Mouse (Mus musculus) neural tube, embryonic 11.5 days (tissue): ENCODE measurements at regions not wholly inside any gene's neighbourhood (a gene's known extent, or its start where the extent isn't known, plus 50 kb on each side); places are given as distances from the start of the nearest gene placed in this dataset.
"Not testable (repeated sequence)": the region's sequence is repeated elsewhere in the genome, so short reads cannot be mapped to it uniquely, and the experiment has no call there.

ENCODE experiments used
- ATAC-seq: fragments of 200-750 bp; cut with Nextera tagmentation; 2 replicates; pipeline ENCODE4 v1.8.0; 2017; ENCODE audit warnings: moderate number of reproducible peaks, mild to moderate bottlenecking, moderate TSS enrichment, moderate library complexity; ENCODE audit not compliant: insufficient read depth, low FRiP score, low TSS enrichment
- DNase-seq: peaks from one replicate; pipeline ENCODE4 v3.0.0-alpha.2; 2015; ENCODE audit warnings: low spot score
- H3K27ac ChIP-seq: fragments of 300-500 bp; sonication (generic); 2 replicates; pipeline ENCODE4 v1.5.1; 2014; ENCODE audit warnings: low read depth, mild to moderate bottlenecking, low read length
- H3K27me3 ChIP-seq: fragments of 300-500 bp; sonication (generic); 2 replicates; pipeline ENCODE4 v1.6.1; 2014; ENCODE audit warnings: mild to moderate bottlenecking, low read length, mixed read lengths; ENCODE audit not compliant: control insufficient read depth, insufficient read depth
- H3K36me3 ChIP-seq: fragments of 300-500 bp; sonication (generic); 2 replicates; pipeline ENCODE4 v1.6.1; 2014; ENCODE audit warnings: mild to moderate bottlenecking, low read length, moderate library complexity, mixed read lengths; ENCODE audit not compliant: control insufficient read depth, insufficient read depth
- H3K4me1 ChIP-seq: fragments of 300-500 bp; sonication (generic); 2 replicates; pipeline ENCODE4 v1.6.1; 2014; ENCODE audit warnings: low read length, mixed read lengths; ENCODE audit not compliant: control insufficient read depth, insufficient read depth
- H3K4me2 ChIP-seq: fragments of 300-500 bp; sonication (generic); 2 replicates; pipeline ENCODE4 v1.6.1; 2014; ENCODE audit warnings: low read depth, mild to moderate bottlenecking, moderate library complexity
- H3K4me3 ChIP-seq: fragments of 300-500 bp; sonication (generic); 2 replicates; pipeline ENCODE4 v1.5.1; 2014; ENCODE audit warnings: low read depth, low read length
- H3K9ac ChIP-seq: fragments of 300-500 bp; sonication (generic); 2 replicates; pipeline ENCODE4 v1.6.1; 2014; ENCODE audit warnings: mild to moderate bottlenecking, low read length
- H3K9me3 ChIP-seq: fragments of 300-500 bp; sonication (generic); 2 replicates; pipeline ENCODE4 v1.6.1; 2016; ENCODE audit warnings: low read length; ENCODE audit not compliant: control insufficient read depth
- WGBS: fragments of 180-500 bp; shearing (Covaris S2); extraction: QIAGEN DNeasy Blood & Tissue Kit; methylation state at CpG from one replicate; pipeline ENCODE4 v1.1.7; 2014; 5-methylcytosine and 5-hydroxymethylcytosine counted together

DNA sequence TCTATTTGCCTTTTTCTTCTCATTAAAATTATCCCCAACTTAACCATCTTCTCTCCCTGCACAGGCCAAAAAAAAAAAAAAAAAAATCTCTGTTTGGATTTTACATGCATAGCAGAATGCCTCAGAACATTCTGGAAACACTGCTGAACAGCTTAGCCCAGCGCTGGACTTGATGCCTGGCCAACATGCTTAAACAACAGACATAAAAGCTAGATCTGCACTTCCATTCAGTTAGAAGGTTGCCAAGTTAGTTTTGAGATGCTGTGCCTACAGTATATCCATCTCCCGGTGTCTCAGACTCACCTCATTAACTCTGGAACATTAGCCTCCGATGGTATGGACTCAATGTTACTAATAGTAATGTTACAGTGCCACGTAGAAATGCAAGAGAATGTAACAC lies 785.6 kb upstream of the Sox9 start:
- ATAC-seq: no peak
- no peak overlapping the region for H3K27ac ChIP-seq
- no peaks in the 10 kb centered on the region for H3K4me1 ChIP-seq
- H3K36me3 ChIP-seq: no peaks in the 10 kb centered on the region
- no peak overlapping the region for H3K9ac ChIP-seq
- DNase-seq: no peak
- no peaks in the 10 kb centered on the region for H3K27me3 ChIP-seq
- 83% methylated on average over 4 of the region's 4 CpGs for WGBS
- H3K4me2 ChIP-seq: no peak overlapping the region
- H3K9me3 ChIP-seq: no peaks in the 10 kb centered on the region
- no peak overlapping the region for H3K4me3 ChIP-seq

DNA sequence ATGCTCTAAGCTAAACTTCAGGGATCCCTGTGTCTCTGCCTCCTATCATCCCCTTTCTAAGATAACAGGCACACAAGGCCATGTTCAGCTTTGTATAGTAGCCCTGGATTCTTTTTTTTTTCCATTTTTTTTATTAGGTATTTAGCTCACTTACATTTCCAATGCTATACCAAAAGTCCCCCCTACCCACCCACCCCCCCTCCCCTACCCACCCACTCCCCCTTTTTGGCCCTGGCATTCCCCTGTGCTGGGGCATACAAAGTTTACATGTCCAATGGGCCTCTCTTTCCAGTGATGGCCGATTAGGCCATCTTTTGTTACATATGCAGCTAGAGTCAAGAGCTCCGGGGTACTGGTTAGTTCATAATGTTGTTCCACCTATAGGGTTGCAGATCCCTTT lies 771.2 kb upstream of the Sox9 start:
- H3K9ac ChIP-seq, H3K36me3 ChIP-seq, H3K4me1 ChIP-seq, DNase-seq, H3K27me3 ChIP-seq, H3K4me2 ChIP-seq, H3K4me3 ChIP-seq, H3K27ac ChIP-seq, H3K9me3 ChIP-seq: not testable (repeated sequence)
- WGBS: no CpG with 5 or more reads among the region's 2 CpGs
- ATAC-seq: peak; percentile 91

DNA sequence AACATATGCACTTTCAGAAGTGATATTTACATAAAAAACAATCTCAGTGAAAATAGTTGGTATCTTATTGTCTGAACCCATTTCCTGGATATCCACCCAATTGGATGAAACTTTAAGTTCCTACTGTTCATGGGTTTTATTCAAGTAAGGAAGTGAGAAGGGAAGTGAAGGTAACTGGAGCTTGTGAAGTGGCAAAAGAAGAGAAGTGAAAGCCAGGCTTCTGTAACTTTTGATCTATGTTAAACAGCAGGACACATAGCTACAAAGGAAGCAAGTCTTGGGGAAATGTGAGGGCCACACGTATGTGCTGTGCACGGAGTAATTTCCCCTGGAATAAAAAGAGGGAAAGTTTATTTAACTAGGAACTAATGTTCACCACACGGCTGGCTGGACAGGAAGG lies 764.1 kb upstream of the Sox9 start:
- no peak overlapping the region for H3K4me2 ChIP-seq
- 84% methylated on average over 3 of the region's 3 CpGs for WGBS
- H3K4me3 ChIP-seq: no peak overlapping the region
- H3K27ac ChIP-seq: no peak overlapping the region
- no peak overlapping the region for H3K9ac ChIP-seq
- DNase-seq (no peak), ATAC-seq (no peak)
- no peaks in the 10 kb centered on the region for H3K36me3 ChIP-seq
- H3K27me3 ChIP-seq: no peaks in the 10 kb centered on the region
- H3K4me1 ChIP-seq: no peaks in the 10 kb centered on the region
- H3K9me3 ChIP-seq: no peaks in the 10 kb centered on the region

- no peak overlapping the region for H3K4me3 ChIP-seq
- no peaks in the 10 kb centered on the region for H3K9me3 ChIP-seq
- H3K36me3 ChIP-seq: no peaks in the 10 kb centered on the region
- no peaks in the 10 kb centered on the region for H3K4me1 ChIP-seq
- no peaks in the 10 kb centered on the region for H3K27me3 ChIP-seq
- 59% methylated on average over 5 of the region's 5 CpGs for WGBS
- DNase-seq: no peak
- ATAC-seq: no peak
- no peak overlapping the region for H3K27ac ChIP-seq
- no peak overlapping the region for H3K4me2 ChIP-seq
- no peak overlapping the region for H3K9ac ChIP-seq
These were observed 754.0 kb upstream of the Sox9 start for GRCm38 (mm10) chr11:112028031-112028430.

DNA sequence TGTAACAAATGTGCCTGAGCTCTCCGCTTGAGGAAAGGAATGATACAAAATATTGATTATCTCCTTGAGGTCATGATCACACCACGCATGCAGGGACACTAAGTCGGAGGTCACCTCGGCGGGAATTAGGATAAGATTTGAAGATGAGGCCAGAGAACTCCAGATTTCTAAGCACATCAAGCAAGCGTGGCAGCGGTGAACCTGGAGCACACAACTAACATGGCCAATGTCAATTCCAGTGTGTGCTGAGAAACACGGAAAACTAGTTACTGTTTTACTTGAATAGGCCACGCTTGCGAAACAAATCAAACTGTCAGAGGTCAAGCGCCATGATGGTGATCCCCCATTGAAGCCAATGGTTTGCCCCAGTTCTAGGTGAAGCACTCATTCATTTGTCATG lies 743.3 kb upstream of the Sox9 start:
- H3K27ac ChIP-seq: no peak overlapping the region
- H3K9ac ChIP-seq: no peak overlapping the region
- ATAC-seq: no peak
- H3K9me3 ChIP-seq: no peaks in the 10 kb centered on the region
- 94% methylated on average over 11 of the region's 11 CpGs for WGBS
- no peaks in the 10 kb centered on the region for H3K27me3 ChIP-seq
- H3K4me1 ChIP-seq: no peaks in the 10 kb centered on the region
- no peak for DNase-seq
- H3K36me3 ChIP-seq: no peaks in the 10 kb centered on the region
- no peak overlapping the region for H3K4me3 ChIP-seq
- H3K4me2 ChIP-seq: no peak overlapping the region

GRCm38 (mm10) chr11:112044455-112044854 lies 737.6 kb upstream of the Sox9 start:
- no peak overlapping the region for H3K27ac ChIP-seq
- no peaks in the 10 kb centered on the region for H3K9me3 ChIP-seq
- H3K27me3 ChIP-seq: no peaks in the 10 kb centered on the region
- DNase-seq (no peak), ATAC-seq (no peak)
- no peak overlapping the region for H3K4me2 ChIP-seq
- no peak overlapping the region for H3K4me3 ChIP-seq
- no peaks in the 10 kb centered on the region for H3K36me3 ChIP-seq
- H3K9ac ChIP-seq: no peak overlapping the region
- no peaks in the 10 kb centered on the region for H3K4me1 ChIP-seq
- 43% methylated on average over 5 of the region's 5 CpGs for WGBS

DNA sequence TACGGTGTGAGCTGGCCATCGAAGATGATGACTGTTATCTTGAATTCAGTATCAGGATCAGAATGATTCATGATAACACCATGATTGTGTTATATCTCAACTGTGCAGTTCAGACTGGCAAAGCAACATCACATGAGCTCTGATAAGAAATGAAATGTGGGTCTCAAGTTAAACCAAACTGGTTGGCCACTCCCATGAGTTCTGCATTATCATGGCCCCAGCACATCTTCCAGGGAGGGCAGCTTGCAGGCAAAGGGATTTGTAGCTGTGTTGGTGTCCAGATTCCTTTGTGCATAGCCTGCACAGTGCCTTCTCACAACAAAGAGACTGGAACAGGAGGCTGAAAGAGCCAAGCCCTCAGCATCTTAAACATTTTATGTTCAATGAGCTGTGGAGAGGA lies 736.7 kb upstream of the Sox9 start:
- no peak overlapping the region for H3K4me2 ChIP-seq
- no peaks in the 10 kb centered on the region for H3K27me3 ChIP-seq
- no peak overlapping the region for H3K27ac ChIP-seq
- no peaks in the 10 kb centered on the region for H3K4me1 ChIP-seq
- 93% methylated on average over 2 of the region's 2 CpGs for WGBS
- no peaks in the 10 kb centered on the region for H3K36me3 ChIP-seq
- H3K4me3 ChIP-seq: no peak overlapping the region
- no peak for ATAC-seq
- H3K9ac ChIP-seq: no peak overlapping the region
- H3K9me3 ChIP-seq: no peaks in the 10 kb centered on the region
- no peak for DNase-seq

- Histone ChIP-seq H3K27ac (no peak overlapping the region), H3K4me1 (no peaks in the 10 kb centered on the region), H3K36me3 (no peaks in the 10 kb centered on the region), H3K4me3 (no peak overlapping the region), H3K9ac (no peak overlapping the region), H3K9me3 (no peaks in the 10 kb centered on the region), H3K27me3 (no peaks in the 10 kb centered on the region), H3K4me2 (no peak overlapping the region)
- DNase-seq (no peak), ATAC-seq (no peak)
- 63% methylated on average over 7 of the region's 7 CpGs for WGBS
These were observed 731.7 kb upstream of the Sox9 start for GRCm38 (mm10) chr11:112050362-112050761.

- 66% methylated on average over 6 of the region's 6 CpGs for WGBS
- H3K4me3 ChIP-seq: no peak overlapping the region
- DNase-seq: no peak
- no peak overlapping the region for H3K9ac ChIP-seq
- H3K36me3 ChIP-seq: no peaks in the 10 kb centered on the region
- ATAC-seq: no peak
- H3K9me3 ChIP-seq: no peaks in the 10 kb centered on the region
- no peaks in the 10 kb centered on the region for H3K27me3 ChIP-seq
- no peaks in the 10 kb centered on the region for H3K4me1 ChIP-seq
- no peak overlapping the region for H3K27ac ChIP-seq
- H3K4me2 ChIP-seq: no peak overlapping the region
These were observed 726.4 kb upstream of the Sox9 start for GRCm38 (mm10) chr11:112055591-112055990.
